Mouse (Mus musculus): ENCODE results near the gene Arl13a. TPM values are rescaled to one million over a fixed set of nuclear protein-coding genes. Genes with fewer than 3 reads are reported as not detected.
A peak's percentile ranks its signal among the peaks of the same experiment; 100 is the strongest.
"Not testable (repeated sequence)": the region's sequence is repeated elsewhere in the genome, so short reads cannot be mapped to it uniquely, and the experiment has no call there.

The Arl13a gene
- total RNA-seq (2021), result not detected

- intact Hi-C loops (cut with DNase I); DNase-seq: not testable (repeated sequence)
Observed at GRCm38 (mm10) chrX:134187201-134187600, at the start of gene Arl13a. Gene Arl13a, plus strand, starts transcription at chrX:134187501.

GRCm38 (mm10) chrX:134140024-134140423 lies 47.3 kb upstream of the Arl13a start:
- intact Hi-C loops (cut with DNase I), result no loop called here
- no peak for DNase-seq

- DNase-seq, result no peak
- intact Hi-C loops (cut with DNase I), result no loop called here
Observed at GRCm38 (mm10) chrX:134141551-134141950, 45.8 kb upstream of the Arl13a start.

GRCm38 (mm10) chrX:134141986-134142385 lies 45.3 kb upstream of the Arl13a start:
- intact Hi-C loops (cut with DNase I), result no loop called here
- DNase-seq, result no peak

- intact Hi-C loops (cut with DNase I), result no loop called here
- DNase-seq, result no peak
Observed at GRCm38 (mm10) chrX:134158151-134158550, 29.1 kb upstream of the Arl13a start.

GRCm38 (mm10) chrX:134160442-134160841 lies 26.9 kb upstream of the Arl13a start:
- DNase-seq, result no peak
- intact Hi-C loops (cut with DNase I), result no loop called here

- intact Hi-C loops (cut with DNase I), result no loop called here
- DNase-seq, result peak; percentile 1
Observed at GRCm38 (mm10) chrX:134162043-134162720, 25.1 kb upstream of the Arl13a start, which contains the start of gene Xkrx. Gene Xkrx, minus strand, starts transcription at chrX:134162076.

GRCm38 (mm10) chrX:134162826-134163225 lies 24.5 kb upstream of the Arl13a start:
- intact Hi-C loops (cut with DNase I), result no loop called here
- no peak for DNase-seq

GRCm38 (mm10) chrX:134163484-134163883 lies 23.8 kb upstream of the Arl13a start:
- DNase-seq, result no peak
- intact Hi-C loops (cut with DNase I), result no loop called here

- DNase-seq, result no peak
- intact Hi-C loops (cut with DNase I), result no loop called here
Observed at GRCm38 (mm10) chrX:134170584-134170983, 16.7 kb upstream of the Arl13a start.

GRCm38 (mm10) chrX:134174699-134175098 lies 12.6 kb upstream of the Arl13a start:
- no peak for DNase-seq
- intact Hi-C loops (cut with DNase I), result no loop called here

- intact Hi-C loops (cut with DNase I), result no loop called here
- DNase-seq, result no peak
Observed at GRCm38 (mm10) chrX:134208491-134208890, 21.2 kb downstream of the Arl13a start.

- intact Hi-C loops (cut with DNase I), result no loop called here
- DNase-seq, result no peak
Observed at GRCm38 (mm10) chrX:134211151-134211642, 23.9 kb downstream of the Arl13a start.

GRCm38 (mm10) chrX:134218161-134218560 lies 30.9 kb downstream of the Arl13a start:
- DNase-seq, result no peak
- intact Hi-C loops (cut with DNase I), result no loop called here

- no peak for DNase-seq
- intact Hi-C loops (cut with DNase I), result no loop called here
Observed at GRCm38 (mm10) chrX:134220618-134221017, 33.3 kb downstream of the Arl13a start.

- DNase-seq, result no peak
- intact Hi-C loops (cut with DNase I), result no loop called here
Observed at GRCm38 (mm10) chrX:134221856-134222255, 34.6 kb downstream of the Arl13a start, which contains the start of gene Nox1. Gene Nox1, minus strand, starts transcription at chrX:134221956.

GRCm38 (mm10) chrX:134233048-134233447 lies 45.7 kb downstream of the Arl13a start:
- DNase-seq, result no peak
- intact Hi-C loops (cut with DNase I), result no loop called here

GRCm38 (mm10) chrX:134238266-134238665 lies 51.0 kb downstream of the Arl13a start:
- DNase-seq, result no peak
- intact Hi-C loops (cut with DNase I), result no loop called here

GRCm38 (mm10) chrX:134245946-134246345 lies 58.6 kb downstream of the Arl13a start:
- intact Hi-C loops (cut with DNase I), result no loop called here
- no peak for DNase-seq

GRCm38 (mm10) chrX:134248202-134248601 lies 60.9 kb downstream of the Arl13a start:
- peak; percentile 5 to 18 for DNase-seq
- intact Hi-C loops (cut with DNase I), result no loop called here

Measured in heart, postnatal 10 days (tissue).